Mouse (Mus musculus) embryonic fibroblast, embryonic 13.5 days (primary cell): ENCODE measurements around the gene Cstad. TPM values are rescaled to one million over a fixed set of nuclear protein-coding genes. Genes with fewer than 3 reads are reported as not detected.

Source experiments
- H3K27ac ChIP-seq: 2 replicates; pipeline ENCODE4 v1.5.1; 2012; ENCODE audit warnings: low read length, control low read depth, inconsistent platforms; ENCODE audit not compliant: insufficient read depth
- H3K4me1 ChIP-seq: 2 replicates; pipeline ENCODE4 v1.6.1; 2011; ENCODE audit warnings: low read length; ENCODE audit not compliant: control insufficient read depth, insufficient read depth
- H3K4me3 ChIP-seq: 2 replicates; pipeline ENCODE4 v1.5.1; 2011; ENCODE audit warnings: mild to moderate bottlenecking, control low read depth, low read length; ENCODE audit not compliant: insufficient read depth
- CTCF ChIP-seq: IDR thresholded peaks from 2 replicates; pipeline ENCODE4 v1.5.1; 2011; ENCODE audit warnings: mild to moderate bottlenecking, control low read depth, low read length, moderate library complexity, borderline replicate concordance; ENCODE audit not compliant: insufficient read depth
- POLR2A ChIP-seq: IDR thresholded peaks from 2 replicates; pipeline ENCODE4 v1.6.1; 2011; ENCODE audit warnings: low read depth, mild to moderate bottlenecking, control low read depth, low read length, moderate library complexity
- polyA plus RNA-seq: library from polyadenylated mRNA; stranded (reverse); fragments of >200 nt; gene quantifications from 2 replicates; pipeline ENCODE4 v1.2.4, GENCODE M21; 2011; ENCODE audit warnings: low read depth; ENCODE audit not compliant: missing spikeins, insufficient read length

Gene Cstad
- polyA plus RNA-seq, result 2.8 and 3.4 TPM in 2 replicates

- H3K4me3 ChIP-seq, result peak within 1 kb of the TSS; percentile 37
- H3K4me1 ChIP-seq, result no peaks in the 10 kb centered on the region; the same call in 1 of the 2 replicates
- H3K27ac ChIP-seq, result peak within 1 kb of the TSS; percentile 88
- TF ChIP-seq POLR2A (peak; percentile 75), CTCF (no peak)
Observed at GRCm38 (mm10) chr2:30594641-30595379, at the start of gene Cstad. Gene Cstad, plus strand, starts transcription at chr2:30595040.

DNA sequence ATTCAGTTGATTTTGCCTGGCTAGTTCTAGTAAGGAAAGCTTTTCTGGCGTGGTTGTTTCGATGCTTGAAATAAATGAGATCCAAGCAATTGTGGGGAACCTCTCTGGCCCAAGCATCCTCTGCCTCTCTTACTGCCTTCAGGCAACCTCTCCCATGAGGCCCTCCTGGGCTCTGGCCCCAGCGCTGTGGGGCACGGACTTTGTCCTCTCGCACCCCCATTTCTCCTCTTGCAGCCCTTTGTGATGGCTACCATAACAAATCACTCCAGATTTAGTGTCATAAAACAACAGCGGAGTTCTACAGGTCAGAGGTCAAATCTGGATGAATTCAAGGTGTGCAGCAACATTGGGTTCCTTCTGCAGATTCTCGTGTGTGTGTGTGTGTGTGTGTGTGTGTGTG is 49.1 kb upstream of the Cstad start:
- Histone ChIP-seq H3K27ac (no peak overlapping the region), H3K4me3 (no peak overlapping the region)
- no peak for TF ChIP-seq POLR2A
- no peak for TF ChIP-seq CTCF

DNA sequence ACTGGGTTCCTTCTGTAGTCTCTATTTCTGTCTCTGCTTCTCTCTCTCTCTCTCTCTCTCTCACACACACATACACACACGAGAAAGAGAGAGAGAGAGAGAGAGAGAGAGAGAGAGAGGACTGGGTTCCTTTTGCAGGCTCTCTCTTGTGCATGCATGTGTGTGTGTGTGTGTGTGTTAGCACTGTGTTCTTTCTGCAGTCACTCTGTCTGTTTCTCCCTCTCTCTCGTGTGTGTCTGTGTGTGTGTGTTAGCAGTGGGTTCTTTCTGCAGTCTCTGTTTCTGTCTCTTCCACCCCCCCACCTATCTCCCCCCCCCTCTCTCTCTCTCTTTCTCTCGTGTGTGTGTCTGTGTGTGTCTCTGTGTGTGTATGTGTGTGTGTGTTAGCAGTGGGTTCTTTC is 48.6 kb upstream of the Cstad start:
- Histone ChIP-seq H3K27ac (no peak overlapping the region), H3K4me1 (no peaks in the 10 kb centered on the region; the same call in 1 of the 2 replicates), H3K4me3 (no peak overlapping the region)
- TF ChIP-seq POLR2A (no peak), CTCF (no peak)

More for the DNA sequence above, 49.1 kb upstream of the Cstad start:
- no peaks in the 10 kb centered on the region; the same call in 1 of the 2 replicates for H3K4me1 ChIP-seq

DNA sequence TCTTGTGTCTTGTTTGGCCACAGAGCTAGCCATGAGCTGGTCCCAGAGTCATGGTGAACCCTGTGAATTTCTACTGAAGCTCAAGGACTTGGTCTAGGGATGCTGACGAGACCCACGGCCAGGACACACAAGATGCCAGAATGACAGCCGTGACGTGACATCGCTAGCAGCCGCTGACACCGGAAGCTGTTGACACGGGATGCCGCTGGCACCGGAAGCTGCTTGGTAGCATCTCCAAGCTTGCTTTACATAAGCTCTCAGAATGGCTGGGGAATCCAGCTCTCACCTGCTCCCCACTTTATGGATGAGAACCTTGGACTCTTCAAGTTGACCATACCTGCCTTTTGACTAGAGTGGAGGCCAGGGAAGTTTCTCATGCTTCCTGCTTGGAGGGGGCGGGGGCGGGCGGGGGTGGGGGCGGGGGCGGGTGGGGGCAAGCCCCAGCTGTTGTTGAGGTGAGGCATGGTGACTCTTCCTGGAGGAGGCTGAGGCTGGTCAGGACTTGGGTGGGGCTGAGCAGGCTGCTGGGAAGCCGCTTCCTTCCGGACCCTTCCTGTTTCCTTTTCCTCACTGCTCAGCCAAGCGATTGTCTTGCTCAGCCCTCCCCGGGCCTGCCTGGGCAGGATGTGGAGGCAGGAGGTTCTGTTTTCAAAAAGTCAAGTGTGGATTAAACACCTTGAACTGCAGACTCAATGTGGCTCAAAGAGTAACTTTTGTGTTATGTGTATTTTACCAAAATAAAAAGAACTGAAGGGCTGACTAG is 47.2 kb upstream of the Cstad start:
- TF ChIP-seq POLR2A (no peak), CTCF (no peak)
- Histone ChIP-seq H3K4me3 (no peak overlapping the region), H3K4me1 (no peaks in the 10 kb centered on the region; the same call in 1 of the 2 replicates), H3K27ac (no peak overlapping the region)

DNA sequence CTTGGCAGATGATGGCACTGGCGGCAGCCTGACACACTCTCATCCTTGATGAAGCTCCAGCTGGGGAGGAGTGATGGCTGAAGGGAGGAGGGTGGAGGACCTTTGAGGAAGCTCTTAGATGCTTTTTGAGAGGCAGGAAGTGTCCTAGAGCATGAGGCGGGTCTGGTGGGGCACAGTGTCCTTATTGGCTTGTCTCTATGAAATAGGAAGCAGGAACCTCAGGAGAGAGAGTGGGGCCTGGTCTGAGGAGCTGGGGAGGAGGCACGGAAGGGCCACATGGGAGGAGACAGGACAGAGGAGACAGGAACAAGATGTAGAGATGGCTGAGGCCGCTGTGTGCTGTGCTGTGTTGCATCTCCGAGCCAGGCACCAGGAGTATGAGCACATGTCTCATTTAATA is 43.3 kb upstream of the Cstad start:
- H3K4me3 ChIP-seq, result no peak overlapping the region
- no peaks in the 10 kb centered on the region for H3K4me1 ChIP-seq
- H3K27ac ChIP-seq, result no peak overlapping the region
- TF ChIP-seq CTCF (no peak), POLR2A (no peak)

DNA sequence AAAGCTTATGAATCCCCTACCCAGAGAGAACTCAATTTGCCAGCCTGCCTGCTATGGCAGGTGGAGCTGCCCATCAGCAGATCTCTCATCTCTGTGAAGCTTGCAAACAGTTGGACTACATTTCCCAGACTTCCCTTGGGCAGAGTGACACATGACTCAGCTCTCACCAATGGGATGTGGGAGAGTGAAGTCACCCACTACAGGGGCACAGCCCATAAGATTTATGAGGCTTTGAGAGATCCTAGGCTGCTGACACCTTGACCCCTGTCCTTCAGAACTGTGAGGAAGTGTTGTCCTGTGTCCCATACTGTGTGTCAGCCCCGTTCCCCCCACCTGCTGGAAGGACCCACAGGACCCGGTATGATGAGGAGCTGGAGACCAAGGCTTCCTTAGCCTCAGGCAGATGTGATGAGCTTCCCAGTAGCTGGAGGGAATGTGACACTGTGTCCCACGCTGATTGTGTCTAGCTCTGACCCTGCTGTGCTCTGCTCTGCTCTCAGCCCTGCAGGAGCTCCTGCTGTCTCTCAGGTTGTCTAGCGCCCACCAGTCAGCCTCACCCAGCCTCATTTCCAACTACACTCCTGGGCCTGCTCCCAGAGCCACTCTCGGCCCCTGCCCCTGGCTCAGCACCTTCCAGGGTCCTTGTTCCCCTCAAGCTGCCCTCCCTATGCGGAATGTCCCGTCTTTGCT is 40.8 kb upstream of the Cstad start:
- H3K4me3 ChIP-seq, result no peak overlapping the region
- no peaks in the 10 kb centered on the region for H3K4me1 ChIP-seq
- no peak overlapping the region for H3K27ac ChIP-seq
- TF ChIP-seq POLR2A (no peak), CTCF (no peak)

- TF ChIP-seq POLR2A (no peak), CTCF (no peak)
- H3K27ac ChIP-seq, result no peak overlapping the region
- H3K4me3 ChIP-seq, result no peak overlapping the region
- no peaks in the 10 kb centered on the region for H3K4me1 ChIP-seq
Observed at GRCm38 (mm10) chr2:30555257-30555656, 39.6 kb upstream of the Cstad start.

DNA sequence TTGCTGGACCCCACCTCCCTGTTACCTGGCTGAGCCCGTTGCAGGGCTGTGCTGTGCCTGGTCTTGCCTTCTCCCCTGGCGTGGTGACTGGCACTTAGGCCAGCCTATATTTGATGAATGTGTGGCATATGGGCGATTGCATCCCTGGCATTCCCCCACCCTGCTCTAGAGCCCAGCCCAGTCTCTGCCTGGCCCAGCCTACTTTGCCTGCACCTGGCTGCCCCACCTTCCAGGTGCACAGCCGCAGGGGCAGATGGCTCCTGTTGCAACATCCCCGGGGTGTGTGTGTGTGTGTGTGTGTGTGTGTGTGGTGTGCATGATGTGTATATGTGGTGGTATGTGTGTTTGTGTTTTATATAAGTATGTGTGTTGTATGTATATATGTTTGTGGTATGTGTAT is 38.3 kb upstream of the Cstad start:
- Histone ChIP-seq H3K4me3 (no peak overlapping the region), H3K4me1 (no peaks in the 10 kb centered on the region), H3K27ac (no peak overlapping the region)
- TF ChIP-seq POLR2A (no peak), CTCF (no peak)

- Histone ChIP-seq H3K27ac (no peak overlapping the region), H3K4me3 (no peak overlapping the region), H3K4me1 (no peaks in the 10 kb centered on the region)
- no peak for TF ChIP-seq POLR2A
- TF ChIP-seq CTCF, result no peak
Observed at GRCm38 (mm10) chr2:30559552-30559951, 35.3 kb upstream of the Cstad start.
